In genomic region chr5:115907037-115908009, GRCm38 (mm10) we compare ENCODE assay signal across 8 mouse cellular contexts.
DNase-seq lines count a peak whose midpoint lies in the region; ATAC-seq and TF ChIP-seq lines count a peak whose summit lies in the region.

No protein-coding gene starts in this region.

- H3K9me3 ChIP-seq in embryonic facial prominence, embryonic 11.5 days (replicated peaks; ENCODE audit: control insufficient read depth, low read length): no peaks in the 10 kb centered on the region
- H3K9me3 ChIP-seq in heart, embryonic 15.5 days (replicated peaks): no peaks in the 10 kb centered on the region

- H3K9ac ChIP-seq in embryonic facial prominence, embryonic 11.5 days (replicated peaks; ENCODE audit: low read length): peak overlapping the region; percentile 28
- peak overlapping the region; percentile 11; the same call in 1 of the 2 replicates for H3K9ac ChIP-seq in heart, embryonic 15.5 days

- peak; percentile 31; the same call in 1 of the 2 replicates for TF ChIP-seq CTCF in lung, adult 2 months (IDR thresholded peaks at IDR 0.05; ENCODE audit: insufficient read depth, low read length)

- peak overlapping the region; percentile 29 for H3K4me3 ChIP-seq in embryonic facial prominence, embryonic 11.5 days (ENCODE audit: low read depth, low read length)
- peak overlapping the region; percentile 47 for H3K4me3 ChIP-seq in heart, embryonic 15.5 days
- H3K4me3 ChIP-seq in lung, adult 2 months (replicated peaks; ENCODE audit: extremely low read depth, low read depth, low read length): no peak overlapping the region

- ATAC-seq in embryonic facial prominence, embryonic 11.5 days (replicated peaks; ENCODE audit: insufficient number of reproducible peaks, low FRiP score, low TSS enrichment, low read depth): peak; percentile 71
- ATAC-seq in heart, embryonic 15.5 days (replicated peaks; ENCODE audit: insufficient number of reproducible peaks, insufficient read depth, low FRiP score, low read depth): no peak

- TF ChIP-seq POLR2A in lung, adult 2 months (IDR thresholded peaks at IDR 0.05; ENCODE audit: borderline replicate concordance, extremely low read depth, low read depth, low read length): no peak

- H3K27ac ChIP-seq in embryonic facial prominence, embryonic 11.5 days (replicated peaks; ENCODE audit: low read depth, low read length): no peak overlapping the region
- no peak overlapping the region for H3K27ac ChIP-seq in heart, embryonic 15.5 days

- WGBS in embryonic facial prominence, embryonic 11.5 days: 4% methylated on average over 38 of the region's 38 CpGs
- 13% methylated on average over 38 of the region's 38 CpGs for WGBS in heart, embryonic 15.5 days
- 41% methylated on average over 38 of the region's 38 CpGs for WGBS in lung, adult 2 months

- DNase-seq in layer of hippocampus, adult 11-12 months (ENCODE audit: low spot score): peak; percentile 41
- no peak for DNase-seq in layer of hippocampus, adult 9-10 months (ENCODE audit: low spot score)
- peak; percentile 54 for DNase-seq in embryonic facial prominence, embryonic 11.5 days (ENCODE audit: low spot score)
- DNase-seq in layer of hippocampus, adult 8-10 months (ENCODE audit: low spot score in 2 of 2): peak; percentile 30 to 38
- DNase-seq in lung, adult 2 months: peak; percentile 12
- peak; percentile 46 for DNase-seq in retina, postnatal 7 days (ENCODE audit: low read depth, low spot score)
- no peak for DNase-seq in spleen, adult 12 weeks (ENCODE audit: low spot score)

- no peaks in the 10 kb centered on the region; the same call in 1 of the 2 replicates for H3K4me1 ChIP-seq in embryonic facial prominence, embryonic 11.5 days (ENCODE audit: control insufficient read depth, insufficient read depth, low read length)
- peaks cover 31% of the 10 kb centered on the region for H3K4me1 ChIP-seq in heart, embryonic 15.5 days (replicated peaks)
- H3K4me1 ChIP-seq in lung, adult 2 months (ENCODE audit: control insufficient read depth, insufficient read depth, low read length): no peaks in the 10 kb centered on the region

- no peaks in the 10 kb centered on the region for H3K27me3 ChIP-seq in embryonic facial prominence, embryonic 11.5 days (ENCODE audit: control insufficient read depth, insufficient read depth, low read length)
- H3K27me3 ChIP-seq in heart, embryonic 15.5 days: peaks cover 4% of the 10 kb centered on the region; the same call in 1 of the 2 replicates

- H3K36me3 ChIP-seq in embryonic facial prominence, embryonic 11.5 days (replicated peaks; ENCODE audit: control insufficient read depth, insufficient read depth, low read depth, low read length): no peaks in the 10 kb centered on the region
- H3K36me3 ChIP-seq in heart, embryonic 15.5 days: no peaks in the 10 kb centered on the region

- H3K4me2 ChIP-seq in embryonic facial prominence, embryonic 11.5 days (ENCODE audit: low read depth, low read length): peak overlapping the region; percentile 69
- H3K4me2 ChIP-seq in heart, embryonic 15.5 days: peak overlapping the region; percentile 86

Comparison
In these comparisons a context has a peak if more than half of its experiments do, and no peak if none do; other contexts are left out.
1. DNase-seq: peak in layer of hippocampus, adult 11-12 months (single experiment), embryonic facial prominence, embryonic 11.5 days (single experiment), layer of hippocampus, adult 8-10 months (2 of 2), lung, adult 2 months (single experiment) and retina, postnatal 7 days (single experiment); none in layer of hippocampus, adult 9-10 months (single experiment) and spleen, adult 12 weeks (single experiment).